In the genomic region with DNA sequence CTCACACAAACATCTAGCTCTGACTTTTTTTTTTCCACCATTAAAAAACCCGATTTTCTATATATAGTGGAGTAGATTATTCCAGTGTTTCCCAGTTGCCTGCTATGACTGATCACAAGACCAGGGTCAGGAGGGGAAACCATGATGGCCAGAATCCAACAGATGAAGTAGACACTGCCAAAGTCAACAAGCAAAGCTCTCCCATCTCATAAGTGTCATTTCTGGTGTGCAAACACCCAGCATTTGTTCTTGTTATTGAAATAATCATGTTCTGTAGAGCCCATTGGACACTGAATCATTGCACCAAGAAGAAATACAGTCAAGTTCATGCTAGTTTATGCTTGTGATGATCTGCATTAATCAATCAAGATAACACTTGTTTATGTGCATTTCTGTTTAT, we compare ENCODE assay signal across 13 mouse cellular contexts. TPM values are rescaled to one million over a fixed set of nuclear protein-coding genes. Genes with fewer than 3 reads are reported as not detected.
A peak's percentile ranks its signal among the peaks of the same experiment; 100 is the strongest.
DNase-seq lines count a peak whose midpoint lies in the region; ATAC-seq and TF ChIP-seq lines count a peak whose summit lies in the region.
"Had no signal": no experiment of that assay in that cellular context is flagged by ENCODE, and none has a peak within 500 bp of the region (broad histone marks: within the 10 kb centered on the region; RNA-seq: fewer than 3 reads in every experiment).

No protein-coding gene starts in this region.

- no peaks in the 10 kb centered on the region for H3K9me3 ChIP-seq in heart, embryonic 11.5 days (replicated peaks; ENCODE audit: control insufficient read depth, low read length)
- no peaks in the 10 kb centered on the region for H3K9me3 ChIP-seq in heart, postnatal 0 days (replicated peaks; ENCODE audit: control insufficient read depth, low read length)
- H3K9me3 ChIP-seq in kidney, embryonic 16.5 days (ENCODE audit: low read length), result no peaks in the 10 kb centered on the region
- H3K9me3 ChIP-seq in midbrain, embryonic 15.5 days, result no peaks in the 10 kb centered on the region
- H3K9me3 ChIP-seq: liver, embryonic 13.5 days; neural tube, embryonic 13.5 days had no signal

- WGBS in heart, embryonic 11.5 days (ENCODE audit: insufficient replicate concordance), result 63% methylated on average over 1 of the region's 1 CpGs
- WGBS in heart, postnatal 0 days, result 31% methylated on average over 1 of the region's 1 CpGs
- 60% methylated on average over 1 of the region's 1 CpGs for WGBS in kidney, embryonic 16.5 days
- 78% methylated on average over 1 of the region's 1 CpGs for WGBS in midbrain, embryonic 15.5 days
- 74% methylated on average over 1 of the region's 1 CpGs for WGBS in cerebellum, adult 2 months

- no peak overlapping the region for H3K4me2 ChIP-seq in heart, embryonic 11.5 days
- H3K4me2 ChIP-seq in heart, postnatal 0 days (ENCODE audit: low read depth, low read length), result no peak overlapping the region
- H3K4me2 ChIP-seq in kidney, embryonic 16.5 days (replicated peaks; ENCODE audit: low read depth, low read length), result no peak overlapping the region
- H3K4me2 ChIP-seq in midbrain, embryonic 15.5 days, result no peak overlapping the region
- H3K4me2 ChIP-seq: liver, embryonic 13.5 days; midbrain, embryonic 11.5 days; neural tube, embryonic 13.5 days had no signal

- no peak overlapping the region for H3K27ac ChIP-seq in heart, embryonic 11.5 days (ENCODE audit: low read depth, low read length)
- no peak overlapping the region for H3K27ac ChIP-seq in heart, postnatal 0 days (ENCODE audit: low read depth)
- H3K27ac ChIP-seq in kidney, embryonic 16.5 days (ENCODE audit: low read length), result no peak overlapping the region
- H3K27ac ChIP-seq in midbrain, embryonic 15.5 days, result no peak overlapping the region
- no peak overlapping the region for H3K27ac ChIP-seq in layer of hippocampus, adult 2 months
- no peak overlapping the region for H3K27ac ChIP-seq in cerebellum, adult 2 months (ENCODE audit: insufficient read depth, low read length)
- H3K27ac ChIP-seq: liver, embryonic 13.5 days; neural tube, embryonic 13.5 days had no signal

- no peak for TF ChIP-seq EP300 in heart, postnatal 0 days (IDR thresholded peaks at IDR 0.05; ENCODE audit: low read depth)

- H3K36me3 ChIP-seq in heart, embryonic 11.5 days (ENCODE audit: control insufficient read depth, insufficient read depth, low read length), result no peaks in the 10 kb centered on the region
- no peaks in the 10 kb centered on the region for H3K36me3 ChIP-seq in heart, postnatal 0 days (replicated peaks; ENCODE audit: control insufficient read depth, insufficient read depth, low read length)
- no peaks in the 10 kb centered on the region for H3K36me3 ChIP-seq in kidney, embryonic 16.5 days (ENCODE audit: insufficient read depth, low read length)
- no peaks in the 10 kb centered on the region for H3K36me3 ChIP-seq in midbrain, embryonic 15.5 days (replicated peaks)
- H3K36me3 ChIP-seq: liver, embryonic 13.5 days; neural tube, embryonic 13.5 days had no signal

- H3K4me1 ChIP-seq in heart, embryonic 11.5 days (ENCODE audit: control insufficient read depth, insufficient read depth, low read length), result no peaks in the 10 kb centered on the region
- H3K4me1 ChIP-seq in heart, postnatal 0 days (ENCODE audit: control insufficient read depth, insufficient read depth), result no peaks in the 10 kb centered on the region
- H3K4me1 ChIP-seq in kidney, embryonic 16.5 days (ENCODE audit: insufficient read depth, low read length), result no peaks in the 10 kb centered on the region
- H3K4me1 ChIP-seq in midbrain, embryonic 15.5 days, result no peaks in the 10 kb centered on the region
- no peaks in the 10 kb centered on the region for H3K4me1 ChIP-seq in cerebellum, adult 2 months (ENCODE audit: control insufficient read depth, insufficient read depth, low read length)
- H3K4me1 ChIP-seq: liver, embryonic 13.5 days; neural tube, embryonic 13.5 days had no signal

- H3K9ac ChIP-seq in heart, embryonic 11.5 days (ENCODE audit: low read depth, low read length), result no peak overlapping the region
- H3K9ac ChIP-seq in heart, postnatal 0 days (replicated peaks; ENCODE audit: low read depth, low read length), result no peak overlapping the region
- no peak overlapping the region for H3K9ac ChIP-seq in kidney, embryonic 16.5 days (replicated peaks; ENCODE audit: low read length)
- no peak overlapping the region for H3K9ac ChIP-seq in midbrain, embryonic 15.5 days
- H3K9ac ChIP-seq: liver, embryonic 13.5 days; neural tube, embryonic 13.5 days had no signal

- peak; percentile 77 to 82 for DNase-seq in heart, adult 18-20 months
- peak; percentile 11 for DNase-seq in heart, postnatal 0 days (ENCODE audit: low spot score)
- peak; percentile 44 for DNase-seq in lung, postnatal 25 days (ENCODE audit: low spot score)
- no peak for DNase-seq in layer of hippocampus, adult 2 months (ENCODE audit: low spot score in 2 of 2)
- no peak for DNase-seq in cerebellum, adult 2 months
- DNase-seq: liver, embryonic 13.5 days had no signal

- H3K4me3 ChIP-seq in heart, embryonic 11.5 days (ENCODE audit: low read depth, low read length), result no peak overlapping the region
- H3K4me3 ChIP-seq in heart, postnatal 0 days (ENCODE audit: low read depth, low read length), result no peak overlapping the region
- H3K4me3 ChIP-seq in kidney, embryonic 16.5 days (ENCODE audit: low read length), result no peak overlapping the region
- no peak overlapping the region for H3K4me3 ChIP-seq in midbrain, embryonic 15.5 days
- H3K4me3 ChIP-seq in layer of hippocampus, adult 2 months, result no peak overlapping the region
- no peak overlapping the region for H3K4me3 ChIP-seq in cerebellum, adult 2 months (replicated peaks; ENCODE audit: insufficient read depth, low read depth, low read length)
- H3K4me3 ChIP-seq: liver, embryonic 13.5 days; neural tube, embryonic 13.5 days had no signal

- no peak for ATAC-seq in heart, embryonic 11.5 days (replicated peaks; ENCODE audit: insufficient number of reproducible peaks, low FRiP score, low TSS enrichment)
- ATAC-seq in heart, postnatal 0 days (ENCODE audit: insufficient read depth, low read depth), result no peak
- peak; percentile 70; the same call in 1 of the 2 replicates for ATAC-seq in kidney, embryonic 16.5 days (ENCODE audit: low FRiP score, low TSS enrichment)
- no peak for ATAC-seq in midbrain, embryonic 15.5 days (replicated peaks)

- no peak for TF ChIP-seq POLR2A in cerebellum, adult 2 months (IDR thresholded peaks at IDR 0.05; ENCODE audit: borderline replicate concordance, insufficient read depth, low read length)

- no peak for TF ChIP-seq CTCF in heart, postnatal 0 days (IDR thresholded peaks at IDR 0.05; ENCODE audit: low read depth)
- no peak for TF ChIP-seq CTCF in layer of hippocampus, adult 2 months (conservative IDR thresholded peaks at IDR 0.05)
- no peak for TF ChIP-seq CTCF in cerebellum, adult 2 months (IDR thresholded peaks at IDR 0.05; ENCODE audit: borderline replicate concordance, insufficient read depth, low read depth, low read length)

- no peaks in the 10 kb centered on the region for H3K27me3 ChIP-seq in heart, embryonic 11.5 days (ENCODE audit: control insufficient read depth, insufficient read depth, low read length)
- H3K27me3 ChIP-seq in heart, postnatal 0 days (ENCODE audit: control insufficient read depth, insufficient read depth, low read length), result no peaks in the 10 kb centered on the region
- H3K27me3 ChIP-seq in kidney, embryonic 16.5 days (ENCODE audit: insufficient read depth, low read length), result no peaks in the 10 kb centered on the region
- no peaks in the 10 kb centered on the region for H3K27me3 ChIP-seq in midbrain, embryonic 15.5 days (replicated peaks)
- no peaks in the 10 kb centered on the region for H3K27me3 ChIP-seq in cerebellum, adult 2 months (ENCODE audit: control insufficient read depth, insufficient read depth, low read length)
- H3K27me3 ChIP-seq: liver, embryonic 13.5 days; neural tube, embryonic 13.5 days had no signal

RNA-seq across cellular contexts. Expression of gene Dspp, which starts 9.1 kb away (rescaled TPM):
- total RNA-seq in heart, adult 18-20 months (2021), result not detected
- not detected in 2 replicates for polyA plus RNA-seq in heart, embryonic 11.5 days (2014; fragmentation: Nextera tagmentation; extraction: Ambion mirVana)
- not detected in 2 replicates for total RNA-seq in heart, postnatal 0 days (2014; rRNA removed; ENCODE audit: low replicate concordance)
- polyA plus RNA-seq in heart, postnatal 0 days (2015; fragmentation: Nextera tagmentation; extraction: Ambion mirVana), result not detected in 2 replicates
- polyA plus RNA-seq in kidney, embryonic 16.5 days (2015; fragmentation: Nextera tagmentation; extraction: Ambion mirVana), result not detected in 2 replicates
- polyA plus RNA-seq in midbrain, embryonic 15.5 days (2015; fragmentation: Nextera tagmentation; extraction: Ambion mirVana), result 0.04 TPM in 1 of 2 replicates, not detected in the other
- total RNA-seq in layer of hippocampus, adult 2 months (2021), result not detected
- polyA plus RNA-seq in cerebellum, adult 2 months (2012; rRNA removed), result 0.05 and 0.07 TPM in 2 replicates
- polyA plus RNA-seq: forebrain, embryonic 11.5 days; gonadal fat pad, adult 2 months; liver, embryonic 13.5 days; midbrain, embryonic 11.5 days; neural tube, embryonic 13.5 days had no signal

RNA-seq across cellular contexts. Expression of gene Dmp1, which starts 41.0 kb away (rescaled TPM):
- not detected for total RNA-seq in heart, adult 18-20 months (2021)
- not detected in 2 replicates for polyA plus RNA-seq in heart, embryonic 11.5 days (2014; fragmentation: Nextera tagmentation; extraction: Ambion mirVana)
- total RNA-seq in heart, postnatal 0 days (2014; rRNA removed; ENCODE audit: low replicate concordance), result not detected in 2 replicates
- 0.05 TPM in 1 of 2 replicates, not detected in the other for polyA plus RNA-seq in heart, postnatal 0 days (2015; fragmentation: Nextera tagmentation; extraction: Ambion mirVana)
- 0.10 and 0.20 TPM in 2 replicates for polyA plus RNA-seq in kidney, embryonic 16.5 days (2015; fragmentation: Nextera tagmentation; extraction: Ambion mirVana)
- 0.48 and 0.73 TPM in 2 replicates for polyA plus RNA-seq in midbrain, embryonic 15.5 days (2015; fragmentation: Nextera tagmentation; extraction: Ambion mirVana)
- total RNA-seq in layer of hippocampus, adult 2 months (2021), result 1 to 10 TPM; 4.4 to 5.2 TPM
- polyA plus RNA-seq in cerebellum, adult 2 months (2012; rRNA removed), result 6.1 and 8.2 TPM in 2 replicates
- polyA plus RNA-seq: gonadal fat pad, adult 2 months; liver, embryonic 13.5 days had no signal

RNA-seq across cellular contexts. Expression of gene Sparcl1, which starts 47.9 kb away (rescaled TPM):
- 100 to 1,000 TPM; 186 to 203 TPM for total RNA-seq in heart, adult 18-20 months (2021)
- 18.2 and 21.8 TPM in 2 replicates for polyA plus RNA-seq in heart, embryonic 11.5 days (2014; fragmentation: Nextera tagmentation; extraction: Ambion mirVana)
- total RNA-seq in heart, postnatal 0 days (2014; rRNA removed; ENCODE audit: low replicate concordance), result 123 and 168 TPM in 2 replicates
- polyA plus RNA-seq in heart, postnatal 0 days (2015; fragmentation: Nextera tagmentation; extraction: Ambion mirVana), result 97.3 and 99.0 TPM in 2 replicates
- 56.7 and 79.2 TPM in 2 replicates for polyA plus RNA-seq in kidney, embryonic 16.5 days (2015; fragmentation: Nextera tagmentation; extraction: Ambion mirVana)
- polyA plus RNA-seq in midbrain, embryonic 15.5 days (2015; fragmentation: Nextera tagmentation; extraction: Ambion mirVana), result 167 and 185 TPM in 2 replicates
- 1,000 to 10,000 TPM; 1,426 to 1,439 TPM for total RNA-seq in layer of hippocampus, adult 2 months (2021)
- 1,650 and 1,724 TPM in 2 replicates for polyA plus RNA-seq in cerebellum, adult 2 months (2012; rRNA removed)

Comparison
In these comparisons a context has a peak if more than half of its experiments do, and no peak if none do; other contexts are left out.
1. DNase-seq: peak in heart, adult 18-20 months (2 of 2), heart, postnatal 0 days (single experiment) and lung, postnatal 25 days (single experiment); none in layer of hippocampus, adult 2 months (0 of 2) and cerebellum, adult 2 months (0 of 2).